Mouse (Mus musculus): ENCODE results near the gene Trap1.

DNA sequence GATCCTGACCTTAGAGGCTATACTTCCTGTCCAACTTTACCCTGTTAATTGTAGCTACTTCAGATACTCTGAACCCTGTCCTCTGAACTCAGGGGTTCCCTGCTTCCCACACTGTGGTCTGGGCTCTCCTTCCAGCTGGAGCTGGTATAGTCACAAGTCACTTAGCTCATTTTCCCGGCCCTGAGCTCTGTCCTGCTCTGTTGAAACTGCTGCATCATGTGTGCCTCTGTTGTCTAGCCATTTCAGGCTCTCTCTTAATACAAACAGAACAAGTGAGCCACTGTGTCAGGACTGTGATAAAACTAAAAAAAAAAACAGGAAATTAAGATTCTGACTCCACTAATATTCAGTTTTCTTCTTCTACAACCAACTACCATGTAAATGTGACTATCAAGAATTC lies 51.0 kb downstream of the Trap1 start:
- TF ChIP-seq CTCF (IDR thresholded peaks at IDR 0.05; ENCODE audit: low read depth, low read length), result no peak
- TF ChIP-seq POLR2AphosphoS5 (IDR thresholded peaks at IDR 0.05; ENCODE audit: insufficient replicate concordance, low read depth, low read length), result no peak
- no peak for TF ChIP-seq TAL1 (conservative IDR thresholded peaks at IDR 0.05; ENCODE audit: low read depth, low read length)
- no peak for TF ChIP-seq GATA1 (IDR thresholded peaks at IDR 0.05; ENCODE audit: borderline replicate concordance, low read length)
- TF ChIP-seq GATA2 (IDR thresholded peaks at IDR 0.05; ENCODE audit: borderline replicate concordance, low read depth, low read length), result no peak
